Mouse (Mus musculus) colon, adult 2 months (tissue): Measurements from ENCODE around the gene Hrasls. TPM values are rescaled to one million over a fixed set of nuclear protein-coding genes. Genes with fewer than 3 reads are reported as not detected.

Source experiments
- polyA plus RNA-seq: library from polyadenylated mRNA; depleted of rRNA; stranded (reverse); fragments of >200 nt; gene quantifications from 2 replicates; pipeline ENCODE4 v1.2.3, GENCODE M21; 2012; rRNA removed

Hrasls gene
- polyA plus RNA-seq = 1.7 and 2.3 TPM in 2 replicates

GRCm38 (mm10) chr16:29209605-29210411, at the start of gene Hrasls:
Hrasls (plus strand) TSS chr16:29209695.

Other genes starting within 250 kb of the Hrasls start
- gene Atp13a5, start 169.0 kb downstream of the Hrasls start, polyA plus RNA-seq = not detected in 2 replicates